Mouse (Mus musculus) thymus, adult 18-20 months (tissue): ENCODE data around the gene Col28a1.

Experiments used
- DNase-seq, 2 experiments: peaks; one replicate each; pipeline ENCODE4 v3.0.0; 2022; ENCODE audit warnings: mixed read lengths in 2 of 2

Col28a1 gene

GRCm38 (mm10) chr6:8105870-8106706 lies 86.3 kb downstream of the Col28a1 start:
- DNase-seq = no peak

- DNase-seq = no peak
Measured at GRCm38 (mm10) chr6:8101224-8101623, 91.2 kb downstream of the Col28a1 start.

- no peak for DNase-seq
Measured at GRCm38 (mm10) chr6:8095856-8096255, 96.6 kb downstream of the Col28a1 start.

DNA sequence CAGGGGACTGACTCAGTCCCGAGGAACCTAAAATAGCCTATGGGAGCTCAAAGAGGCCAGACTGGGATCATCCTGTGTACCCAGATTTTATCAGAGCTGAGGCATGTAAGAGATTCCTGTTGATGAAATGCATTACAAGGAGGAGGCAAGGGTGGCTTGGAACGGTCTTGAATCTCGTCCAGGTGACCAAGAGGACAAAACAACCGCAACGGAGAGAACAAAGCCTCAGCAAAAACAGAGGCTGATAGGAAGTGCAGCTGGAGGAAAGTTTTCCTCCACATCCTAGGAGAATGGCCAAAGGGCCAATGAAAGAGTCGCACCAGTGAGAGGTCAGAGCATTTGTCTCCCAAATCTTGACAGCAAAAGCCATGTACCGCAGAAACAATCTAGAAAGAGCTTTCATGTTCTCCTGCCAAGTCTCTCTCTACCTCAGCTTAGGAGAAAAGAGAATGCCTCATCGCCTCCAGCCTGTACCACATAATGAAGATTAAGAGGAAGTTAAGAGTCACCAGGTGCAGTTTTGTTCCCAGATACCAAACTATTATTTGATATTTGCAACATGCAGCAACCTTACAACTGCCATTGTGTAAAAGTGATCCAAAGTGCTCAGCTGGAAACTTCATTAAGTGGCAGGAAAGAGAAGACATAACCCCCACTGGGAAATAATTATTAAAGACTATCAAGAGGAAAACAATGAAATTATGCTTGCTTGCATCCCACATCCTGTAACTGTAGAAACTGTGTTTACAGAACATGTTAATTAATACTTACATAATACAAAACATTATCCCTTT lies 98.1 kb downstream of the Col28a1 start:
- no peak for DNase-seq

- no peak for DNase-seq
Measured at GRCm38 (mm10) chr6:8093556-8093955, 98.9 kb downstream of the Col28a1 start.

- DNase-seq = no peak
Measured at GRCm38 (mm10) chr6:8086847-8087246, 105.6 kb downstream of the Col28a1 start.

GRCm38 (mm10) chr6:8084806-8085205 lies 107.6 kb downstream of the Col28a1 start:
- DNase-seq = no peak

DNA sequence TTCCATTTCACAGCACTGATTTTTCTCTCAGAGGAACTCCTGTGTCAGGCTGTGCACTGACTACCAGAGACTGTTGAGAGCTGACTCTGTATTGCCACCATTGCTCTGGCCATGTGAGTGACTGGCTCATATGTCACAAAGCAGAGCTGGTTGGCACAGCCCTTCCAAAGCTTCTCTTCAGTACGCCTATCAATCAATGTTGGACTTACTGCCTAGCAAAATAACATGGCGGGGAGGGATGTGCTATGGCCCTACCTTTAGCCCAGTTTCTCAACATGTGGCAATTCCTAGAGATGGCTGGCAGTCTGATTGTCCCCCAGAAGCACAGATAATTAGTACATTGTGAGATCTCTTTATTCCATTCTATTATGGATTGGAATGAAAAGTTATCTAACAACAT lies 109.2 kb downstream of the Col28a1 start:
- DNase-seq = no peak

GRCm38 (mm10) chr6:8077572-8078146 lies 114.8 kb downstream of the Col28a1 start:
- DNase-seq = no peak

- DNase-seq = no peak
Measured at GRCm38 (mm10) chr6:8074914-8075313, 117.5 kb downstream of the Col28a1 start.

GRCm38 (mm10) chr6:8068979-8069378 lies 123.4 kb downstream of the Col28a1 start:
- DNase-seq = no peak

- no peak for DNase-seq
Measured at GRCm38 (mm10) chr6:8068394-8068793, 124.0 kb downstream of the Col28a1 start.

DNA sequence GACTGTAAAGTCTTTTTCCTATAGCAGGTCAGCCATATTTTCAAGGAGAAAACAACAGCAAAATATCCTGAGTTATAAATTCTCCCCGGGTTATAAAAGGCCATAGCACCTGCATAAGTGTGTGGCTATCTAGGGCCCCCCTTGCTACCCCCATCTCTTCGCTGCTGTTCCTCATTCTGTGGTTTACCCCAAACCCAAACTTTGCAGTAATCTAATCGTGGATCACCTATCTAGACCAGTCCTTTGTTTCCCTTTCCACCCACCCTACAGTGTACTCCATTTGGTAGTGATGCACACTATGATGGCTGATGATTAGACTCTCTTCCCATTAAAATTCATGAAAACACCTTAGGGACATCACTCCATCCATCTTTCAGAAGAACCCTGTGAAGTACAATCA lies 125.3 kb downstream of the Col28a1 start:
- DNase-seq = no peak

- DNase-seq = peak in 1 of 2 experiments; percentile 11
Measured at GRCm38 (mm10) chr6:8066208-8066607, 126.2 kb downstream of the Col28a1 start.

DNA sequence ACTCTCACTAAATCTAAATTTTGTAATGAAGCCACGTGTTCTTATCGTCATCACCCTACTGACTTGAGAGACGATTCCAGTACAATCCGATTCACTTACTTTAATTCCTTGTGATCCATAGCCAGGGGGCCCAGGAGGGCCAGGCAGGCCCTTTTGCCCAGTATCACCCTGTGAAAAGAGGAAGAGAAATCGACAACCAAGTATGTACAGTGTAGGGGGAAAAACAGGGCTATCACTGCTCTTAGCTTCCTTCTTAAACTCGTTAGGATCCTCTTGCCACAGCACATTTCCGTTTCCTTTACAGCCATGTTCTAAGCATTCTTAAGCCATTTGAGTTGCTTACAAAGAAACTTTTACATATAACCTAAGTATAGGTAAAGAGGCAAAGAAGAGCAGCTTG lies 133.2 kb downstream of the Col28a1 start:
- no peak for DNase-seq

GRCm38 (mm10) chr6:8048216-8048615 lies 144.2 kb downstream of the Col28a1 start:
- DNase-seq = no peak

- DNase-seq = no peak
Measured at GRCm38 (mm10) chr6:8046446-8046845, 146.0 kb downstream of the Col28a1 start.

DNA sequence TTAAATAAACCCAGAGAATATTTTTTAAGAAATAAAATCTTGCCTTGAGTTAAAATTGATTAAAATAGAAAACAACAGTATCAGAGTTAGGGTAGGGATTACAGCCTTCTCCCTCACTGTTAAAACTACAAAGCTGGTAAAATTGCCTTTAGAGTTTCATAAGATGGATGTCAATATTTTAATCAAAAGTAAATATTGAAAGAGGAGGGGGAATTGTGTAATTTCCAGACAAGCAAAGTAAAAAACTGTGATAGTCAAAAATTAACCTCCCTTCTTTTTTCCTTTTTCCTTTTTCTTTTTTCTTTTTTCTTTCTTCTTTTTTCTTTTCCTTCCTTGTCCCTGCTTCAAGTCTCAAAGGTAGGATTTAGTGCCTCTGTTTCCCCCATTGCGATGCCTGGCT lies 146.6 kb downstream of the Col28a1 start:
- DNase-seq = no peak

DNA sequence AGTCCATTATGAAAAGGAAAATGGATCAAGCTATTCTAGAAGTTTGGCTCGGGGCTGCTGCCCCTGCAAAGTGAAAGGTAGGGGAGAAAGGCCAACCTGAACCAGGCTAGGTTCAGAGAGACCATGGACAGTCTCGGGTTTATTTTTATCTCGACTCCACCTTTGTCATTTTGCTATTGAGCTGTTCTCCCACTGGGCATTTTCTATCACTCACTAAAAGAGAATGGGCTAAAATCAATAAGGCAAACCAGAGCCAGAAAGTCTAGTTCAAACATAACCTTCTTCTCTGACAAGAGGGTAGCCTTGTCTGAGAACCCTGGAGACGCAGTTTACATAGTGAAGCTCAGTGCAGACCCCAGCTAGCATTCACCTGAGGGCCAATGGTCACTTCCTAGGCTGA lies 163.7 kb downstream of the Col28a1 start:
- DNase-seq = no peak

DNA sequence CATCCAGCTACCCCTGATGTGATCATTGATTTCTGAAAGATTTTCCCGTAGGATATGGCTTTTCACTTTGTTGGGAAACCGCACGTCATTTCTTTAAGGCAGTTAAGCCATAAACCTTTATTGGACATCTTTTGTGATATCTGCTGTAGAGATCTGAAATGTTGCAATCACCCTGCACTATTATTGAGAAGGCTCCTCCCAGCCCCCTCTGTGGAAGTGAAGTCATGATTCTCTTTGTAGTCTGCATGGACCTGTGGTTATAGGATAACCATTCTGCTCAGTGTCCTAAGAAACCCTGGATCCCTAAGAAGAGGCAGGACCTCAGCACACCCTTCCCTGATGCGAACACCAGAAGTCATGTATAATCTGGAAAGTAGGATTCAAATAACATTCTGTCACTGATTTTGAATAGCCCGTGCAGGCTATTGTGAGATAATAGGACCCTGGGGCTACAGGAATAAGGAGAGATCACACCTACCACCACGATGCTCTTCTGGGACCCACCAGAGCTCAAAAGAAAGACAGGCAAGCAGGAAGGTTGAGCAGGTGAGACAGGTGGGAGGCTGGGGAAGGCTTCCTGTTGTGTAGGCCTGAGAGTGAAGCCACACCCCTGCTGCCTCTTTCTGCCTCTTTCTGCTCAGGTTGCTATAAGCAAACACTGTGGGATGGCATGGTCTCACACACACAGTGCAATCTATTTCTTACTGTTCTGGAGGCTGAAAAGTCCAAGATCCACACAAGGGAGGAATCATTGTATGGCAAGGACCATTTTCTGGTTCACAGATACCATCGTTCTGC lies 166.9 kb downstream of the Col28a1 start:
- no peak for DNase-seq

- DNase-seq = no peak
Measured at GRCm38 (mm10) chr6:8023527-8023926, 168.9 kb downstream of the Col28a1 start.

DNA sequence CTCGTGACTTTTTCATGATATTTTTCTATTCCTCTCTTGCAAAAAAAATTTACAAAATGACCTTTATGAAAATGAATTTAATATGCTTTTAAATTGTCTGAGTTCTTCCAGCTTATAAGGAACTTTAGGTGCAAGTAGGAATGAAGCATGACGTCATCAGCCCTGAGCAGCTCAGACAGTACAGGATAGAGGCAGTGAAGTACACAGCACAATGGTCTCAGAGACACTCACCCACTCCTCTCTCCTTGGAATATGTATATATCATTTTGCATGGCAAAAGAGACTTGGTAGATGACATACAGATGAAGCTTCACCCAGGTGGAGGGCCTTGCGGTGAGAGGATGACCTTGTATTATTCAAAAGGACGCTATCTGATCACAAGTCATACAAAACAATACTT lies 197.7 kb downstream of the Col28a1 start:
- no peak for DNase-seq

DNA sequence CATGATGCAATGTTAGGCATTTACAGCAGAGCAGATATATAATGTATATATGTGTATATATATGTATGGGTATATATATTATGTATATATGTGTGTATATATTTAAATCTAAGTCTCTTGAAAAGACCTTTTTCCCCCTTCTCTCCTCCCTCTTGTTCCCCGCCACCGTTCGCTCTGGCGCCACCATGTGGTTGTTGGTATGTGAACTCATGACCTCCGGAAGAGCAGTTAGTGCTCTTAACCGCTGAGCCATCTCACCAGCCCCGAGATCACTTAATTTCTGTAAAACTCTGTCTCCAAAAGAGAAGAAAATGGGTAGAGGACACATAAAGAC lies 208.8 kb downstream of the Col28a1 start:
- DNase-seq = peak; percentile 26 to 29
